Mouse (Mus musculus): ENCODE measurements at regions not wholly inside any gene's neighbourhood (a gene's known extent, or its start where the extent isn't known, plus 50 kb on each side); places are given as distances from the start of the nearest gene placed in this dataset.

DNA sequence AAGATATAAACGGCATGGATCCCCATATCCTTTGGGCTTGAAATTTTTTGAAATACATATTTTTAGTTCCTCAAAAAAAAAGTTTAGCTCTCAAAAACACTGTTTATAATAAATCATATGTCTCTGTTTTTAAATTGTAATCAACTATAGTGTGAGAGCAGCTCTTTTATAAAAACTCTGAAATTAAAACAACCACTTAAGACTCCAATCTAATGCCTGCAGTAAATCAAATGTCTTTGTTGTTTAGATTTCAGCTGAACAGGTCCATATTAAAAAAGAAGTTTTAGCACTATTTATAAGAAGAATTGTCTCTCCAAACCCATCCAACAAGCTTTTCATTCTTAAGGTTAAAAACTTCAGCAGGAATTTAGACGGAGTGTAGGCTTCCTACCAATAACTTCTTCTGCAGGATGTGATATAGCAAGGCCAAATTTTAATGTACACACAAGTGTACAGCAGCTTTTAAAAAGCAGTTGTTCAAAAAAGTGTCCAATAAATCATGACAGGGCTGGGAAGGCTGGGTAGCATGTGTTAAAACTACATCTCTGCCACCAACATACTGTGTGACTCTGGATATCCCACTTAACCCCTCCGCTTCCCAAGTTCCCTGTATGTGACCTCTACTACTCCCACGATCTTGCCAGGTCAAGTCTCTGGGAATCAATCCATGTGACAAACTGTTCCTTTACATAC is 160.6 kb upstream of the Paip1 start:
- DNase-seq (ENCODE audit: low spot score): no peak

DNA sequence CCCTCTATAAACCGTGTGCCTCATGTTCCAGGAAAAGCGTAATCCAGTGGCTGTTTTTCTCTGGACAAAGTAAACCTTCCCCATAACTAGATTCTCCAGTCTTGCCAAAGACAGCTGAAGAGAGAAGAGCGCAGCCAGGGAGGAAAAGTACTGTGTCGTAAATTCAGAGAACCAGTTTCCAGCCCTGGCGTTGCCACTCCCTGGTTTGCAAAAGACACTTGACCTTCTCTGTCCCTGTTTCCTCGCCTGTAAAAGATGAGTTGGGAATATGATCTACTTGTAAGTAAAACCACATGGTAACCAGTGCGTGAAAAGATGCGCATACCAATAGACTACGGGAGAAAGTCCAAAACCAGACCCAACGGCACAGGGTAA is 160.1 kb upstream of the Paip1 start:
- DNase-seq (ENCODE audit: low spot score): peak; percentile 6

GRCm38 (mm10) chr13:119275500-119275899 is 152.9 kb upstream of the Paip1 start:
- no peak for DNase-seq (ENCODE audit: low spot score)

DNA sequence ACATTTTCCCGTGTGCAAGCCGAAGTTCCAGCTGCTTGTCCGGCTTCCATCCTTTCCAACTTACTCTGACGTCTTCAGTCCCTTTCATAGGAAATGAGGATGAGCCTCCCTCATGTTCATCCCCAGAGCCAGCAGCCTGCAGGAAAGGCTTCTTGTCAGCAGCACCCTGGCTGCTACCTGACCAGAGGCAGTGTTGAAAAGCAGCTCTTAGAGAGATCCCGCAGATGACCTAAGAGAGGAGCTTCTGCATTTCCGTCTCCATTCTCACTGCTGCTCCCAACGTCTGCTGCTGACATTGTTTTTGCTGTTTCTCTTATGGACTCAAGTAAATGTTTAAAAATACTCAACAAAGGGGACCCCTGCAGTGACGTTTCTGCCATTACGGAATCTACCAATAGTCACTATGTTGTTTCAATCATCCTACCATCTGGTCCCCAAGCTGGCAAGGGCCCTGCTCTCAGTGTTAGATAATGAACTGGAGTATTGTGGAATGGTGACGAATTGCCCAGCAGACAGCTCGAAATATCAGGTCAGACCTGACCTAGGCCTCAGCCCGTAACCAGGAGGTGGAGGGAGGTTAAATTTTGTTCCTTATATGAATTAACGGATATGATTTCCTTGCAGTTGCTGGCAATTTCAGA is 151.0 kb upstream of the Paip1 start:
- DNase-seq (ENCODE audit: low spot score): no peak

DNA sequence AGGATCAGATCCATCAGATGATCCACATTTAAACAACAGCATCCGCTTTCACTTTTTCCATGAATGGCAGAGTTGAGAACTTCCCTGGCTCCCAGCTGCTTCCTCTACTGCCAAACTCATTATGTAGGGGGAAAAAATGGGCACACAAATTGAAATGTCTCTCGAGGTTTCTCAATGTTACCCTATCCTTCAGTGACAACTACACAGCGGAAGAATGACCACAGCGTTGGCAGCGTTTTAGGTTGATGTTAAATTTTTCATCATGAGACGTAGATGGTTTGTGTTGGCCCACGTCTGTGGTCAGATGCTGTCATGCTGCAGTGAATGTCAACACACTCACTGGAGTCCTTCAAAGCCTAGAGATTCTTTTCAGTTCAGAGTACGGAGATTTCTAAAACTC is 149.0 kb upstream of the Paip1 start:
- no peak for DNase-seq (ENCODE audit: low spot score)

GRCm38 (mm10) chr13:119280622-119281021 is 147.8 kb upstream of the Paip1 start:
- DNase-seq (ENCODE audit: low spot score): no peak

GRCm38 (mm10) chr13:119283448-119283847 is 145.0 kb upstream of the Paip1 start:
- peak; percentile 68 for DNase-seq (ENCODE audit: low spot score)

DNA sequence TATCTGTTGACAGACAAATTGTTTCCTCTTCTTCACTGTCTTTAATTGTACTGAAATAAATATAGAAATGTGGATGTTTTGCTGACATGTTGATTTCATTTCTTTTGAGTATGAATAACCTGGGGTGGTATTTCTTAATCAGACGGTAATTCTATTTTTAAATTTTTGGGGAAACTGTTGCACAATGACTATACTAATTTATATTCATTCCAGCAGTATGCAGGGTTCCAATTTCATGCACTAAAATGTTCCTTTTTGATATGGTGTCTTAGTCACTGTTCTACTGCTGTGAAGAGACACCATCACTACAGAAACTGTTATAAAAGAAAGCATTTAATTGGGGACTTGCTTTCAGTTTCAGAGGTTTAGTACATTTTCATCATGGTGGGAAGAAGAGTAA is 119.2 kb upstream of the Paip1 start:
- no peak for DNase-seq (ENCODE audit: low spot score)

GRCm38 (mm10) chr13:119310013-119310412 is 118.4 kb upstream of the Paip1 start:
- DNase-seq (ENCODE audit: low spot score): no peak

GRCm38 (mm10) chr13:119314356-119314755 is 114.0 kb upstream of the Paip1 start:
- no peak for DNase-seq (ENCODE audit: low spot score)

DNA sequence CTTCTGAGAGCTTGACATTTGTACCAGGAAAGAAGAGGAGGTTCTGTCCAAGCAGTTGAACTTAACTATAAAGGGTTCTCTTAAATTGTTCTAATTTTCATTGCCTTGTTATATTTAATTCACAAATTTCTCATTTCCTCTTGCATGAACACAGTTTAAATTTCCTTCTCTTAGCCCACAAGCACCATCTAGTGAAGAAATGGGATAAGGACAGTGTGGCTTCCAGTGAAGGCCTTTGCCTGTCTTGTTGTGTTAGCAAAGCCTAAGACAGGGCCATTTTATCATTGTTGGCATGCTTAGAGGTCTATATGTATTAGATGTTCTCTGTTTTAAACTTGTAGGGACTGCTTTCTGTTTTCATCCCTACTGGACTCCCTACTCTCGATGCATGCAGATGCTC is 110.0 kb upstream of the Paip1 start:
- DNase-seq (ENCODE audit: low spot score): no peak

DNA sequence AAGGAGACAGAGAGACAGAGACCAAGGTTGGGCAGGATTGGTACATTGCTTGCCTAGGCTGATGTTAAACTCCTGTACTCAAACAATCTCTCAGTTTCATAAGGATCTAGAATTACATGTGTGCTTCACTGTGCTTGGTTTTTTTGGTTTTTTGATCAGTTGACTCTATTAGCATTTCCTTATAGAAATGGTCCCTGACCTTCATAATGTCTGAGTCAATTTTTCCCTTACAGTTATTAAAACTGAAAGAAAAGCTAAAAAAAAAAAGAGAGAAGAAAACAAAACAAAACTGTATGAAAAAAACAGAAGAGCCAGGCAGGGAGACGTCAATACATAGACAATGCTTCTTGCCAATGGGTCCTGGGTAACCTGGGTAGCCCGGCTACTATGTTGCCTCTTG is 102.9 kb upstream of the Paip1 start:
- no peak for DNase-seq (ENCODE audit: low spot score)

- no peak for DNase-seq (ENCODE audit: low spot score)
These were observed 101.3 kb upstream of the Paip1 start for GRCm38 (mm10) chr13:119326877-119327625.

- DNase-seq (ENCODE audit: low spot score): no peak
These were observed 99.7 kb upstream of the Paip1 start for GRCm38 (mm10) chr13:119328731-119329130.

DNA sequence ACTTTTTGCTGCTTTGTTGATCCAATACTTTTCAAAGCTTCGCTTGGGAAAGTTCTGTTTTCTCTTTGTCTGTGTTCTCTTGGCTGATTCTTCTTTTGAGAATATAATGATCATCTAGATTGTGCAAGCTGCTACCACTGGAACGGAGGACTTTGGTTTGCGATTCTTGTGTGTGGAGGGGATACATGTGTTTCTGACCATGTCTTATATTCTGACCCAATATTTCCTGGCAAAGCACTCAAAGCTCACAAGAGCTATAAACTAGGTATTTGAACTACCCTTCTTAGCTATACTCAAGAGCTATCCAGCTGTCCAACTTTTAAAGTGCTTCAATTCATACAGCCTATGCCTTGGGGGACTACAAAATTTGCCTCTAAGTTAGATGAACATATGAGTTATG is 96.6 kb upstream of the Paip1 start:
- DNase-seq (ENCODE audit: low spot score): no peak

DNA sequence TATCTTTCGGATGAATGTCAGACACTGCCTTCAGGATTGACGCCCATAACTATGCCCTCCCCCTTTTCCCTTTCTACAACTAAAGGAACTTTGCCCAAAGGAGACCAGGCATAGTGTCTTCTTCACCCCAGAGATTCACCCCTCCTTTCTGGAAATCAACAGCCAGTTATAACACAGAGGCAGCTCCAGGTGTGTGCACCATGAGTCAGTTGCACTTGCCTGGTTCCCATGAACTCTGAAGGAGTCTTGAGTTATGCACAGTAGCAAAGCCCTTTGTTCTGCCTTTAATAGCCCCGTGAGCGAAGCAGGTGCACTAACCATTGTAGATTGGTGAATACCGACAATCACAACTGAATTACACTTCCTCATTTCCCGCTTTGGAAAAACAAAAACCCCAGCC is 94.5 kb upstream of the Paip1 start:
- DNase-seq (ENCODE audit: low spot score): no peak

DNA sequence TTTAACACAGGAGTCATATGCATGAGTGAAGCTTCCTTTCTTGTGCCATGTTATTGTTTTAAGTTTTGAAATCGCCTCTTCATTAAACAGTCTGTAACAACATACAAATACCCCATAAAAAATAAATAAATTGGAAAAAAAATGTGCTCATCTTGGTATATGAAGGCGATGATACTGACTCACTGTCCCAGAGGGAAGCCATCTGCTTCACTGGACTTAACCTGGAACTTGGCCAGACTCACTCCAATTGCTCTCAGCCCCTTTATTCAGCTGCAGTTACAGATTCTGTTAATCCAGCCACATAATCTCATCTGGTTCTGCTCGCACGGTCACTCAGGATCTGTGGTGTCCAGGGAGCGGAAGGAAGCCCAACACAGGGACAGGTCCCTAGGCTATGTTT is 90.5 kb upstream of the Paip1 start:
- DNase-seq (ENCODE audit: low spot score): no peak

DNA sequence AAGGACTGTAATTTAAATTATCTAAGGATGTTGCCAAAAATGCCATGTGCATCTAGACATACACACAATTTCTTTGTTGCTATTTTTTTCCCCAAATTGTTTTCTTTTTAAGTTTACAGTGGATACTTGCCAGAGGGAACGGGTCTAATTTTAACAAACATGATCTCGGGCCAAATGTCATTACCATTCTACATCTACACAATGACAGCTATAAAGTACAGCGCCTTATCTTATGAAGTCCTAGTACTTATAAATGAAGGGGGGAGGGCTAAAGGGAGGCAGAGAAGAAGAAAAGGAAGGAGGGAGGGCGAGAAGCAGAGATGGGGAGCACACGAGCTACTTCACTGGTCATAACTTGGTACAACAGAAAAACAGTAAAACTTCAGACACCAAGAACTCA is 89.4 kb upstream of the Paip1 start:
- no peak for DNase-seq (ENCODE audit: low spot score)

DNA sequence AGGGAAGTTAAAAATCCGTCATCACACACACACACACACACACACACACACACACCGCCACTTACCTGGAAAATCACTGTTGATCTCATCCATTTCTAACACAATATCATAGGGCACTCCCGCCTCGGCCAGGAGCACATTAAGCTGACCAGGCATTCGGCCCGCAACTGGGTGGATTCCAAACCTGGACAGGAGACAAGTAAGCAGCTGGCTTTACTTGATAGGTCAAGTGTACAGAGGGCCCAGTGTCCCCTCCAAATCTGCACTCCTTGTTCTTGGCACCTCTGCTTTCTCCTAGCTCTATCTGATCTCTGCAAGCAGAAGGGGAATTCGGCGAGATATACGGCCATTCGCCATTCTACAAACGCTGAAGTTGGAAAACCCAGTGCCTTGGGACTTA is 88.6 kb upstream of the Paip1 start:
- peak; percentile 42 for DNase-seq (ENCODE audit: low spot score)

DNA sequence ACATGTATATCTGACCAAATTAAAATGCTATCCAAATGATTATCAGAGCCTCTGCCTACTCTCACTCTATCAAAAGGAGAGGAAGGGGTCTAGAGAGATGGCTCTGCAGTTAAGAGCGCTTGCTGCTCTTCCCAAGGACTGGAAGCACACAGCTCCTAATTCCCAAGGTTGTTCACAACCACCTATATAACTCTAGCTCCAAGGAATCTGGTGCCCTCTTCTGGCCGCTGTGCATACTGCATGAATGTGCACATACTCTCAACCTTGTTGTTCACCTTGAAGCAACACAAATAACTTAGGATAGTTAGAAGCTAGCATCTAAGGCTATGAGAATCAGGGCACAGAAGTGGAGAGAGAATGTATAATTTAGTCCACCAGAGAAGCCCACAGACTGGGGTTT is 86.6 kb upstream of the Paip1 start:
- DNase-seq (ENCODE audit: low spot score): peak; percentile 20

DNA sequence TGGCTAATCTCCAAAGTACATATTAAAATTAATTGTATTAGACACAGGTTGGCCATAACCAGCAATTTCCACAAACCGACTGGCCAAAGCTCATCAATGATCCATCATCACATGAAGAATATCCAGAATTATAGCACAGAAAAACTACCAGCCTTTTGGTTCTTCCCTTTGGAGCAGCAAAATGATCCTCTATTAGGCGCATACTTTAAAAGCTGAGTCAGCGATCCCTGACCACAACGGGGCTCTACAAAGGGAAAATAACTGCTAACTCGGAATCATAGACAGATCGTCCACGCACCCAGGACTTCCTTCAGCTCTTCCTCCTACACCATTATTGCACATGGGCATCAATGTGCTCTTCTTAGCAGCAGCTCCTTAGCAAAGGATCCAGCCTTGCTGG is 85.6 kb upstream of the Paip1 start:
- DNase-seq (ENCODE audit: low spot score): no peak

DNA sequence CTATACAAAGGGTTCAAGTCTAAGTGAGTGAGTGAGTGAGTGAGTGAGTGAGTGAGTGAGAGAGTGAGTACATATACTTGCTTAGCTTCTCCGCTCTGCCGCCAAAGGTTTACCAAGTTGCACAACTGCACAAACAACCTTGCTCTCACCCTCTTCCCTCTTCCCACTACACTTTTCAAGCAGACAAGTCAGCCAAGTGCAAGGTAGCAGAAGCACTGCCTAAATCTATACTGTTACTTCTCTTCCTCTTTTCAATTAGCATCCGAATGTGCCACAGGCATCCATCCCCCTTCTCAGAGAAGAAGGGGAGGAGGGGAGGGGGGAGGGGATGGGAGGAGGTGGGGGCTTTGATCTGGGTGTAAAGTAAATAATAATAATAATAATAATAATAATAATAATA is 80.4 kb upstream of the Paip1 start:
- no peak for DNase-seq (ENCODE audit: low spot score)

- no peak for DNase-seq (ENCODE audit: low spot score)
These were observed 77.1 kb upstream of the Paip1 start for GRCm38 (mm10) chr13:119351346-119351745.
